Comparison of ENCODE assay signal across 12 mouse cellular contexts in the genomic region with DNA sequence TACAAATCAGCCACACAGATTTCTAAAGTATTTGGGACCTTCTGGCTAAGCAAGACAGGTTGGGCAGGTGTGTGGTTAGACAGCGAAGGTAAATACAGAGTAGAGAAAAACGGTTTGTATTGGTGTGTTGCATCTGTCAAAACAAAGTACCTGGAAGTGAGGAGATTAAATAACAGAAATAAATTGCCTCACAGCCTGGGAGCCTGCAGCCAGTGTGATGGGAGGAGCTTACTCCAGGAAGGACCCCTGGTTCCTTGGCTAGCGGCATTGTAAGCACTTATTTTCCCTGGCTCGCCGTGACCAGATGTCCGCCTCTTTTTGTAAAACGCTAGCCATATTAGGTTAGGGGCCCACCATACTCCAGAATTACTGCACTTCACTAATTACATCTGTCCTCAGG. TPM values are rescaled to one million over a fixed set of nuclear protein-coding genes. Genes with fewer than 3 reads are reported as not detected.
DNase-seq lines count a peak whose midpoint lies in the region; ATAC-seq and TF ChIP-seq lines count a peak whose summit lies in the region.
"Had no signal": no experiment of that assay in that cellular context is flagged by ENCODE, and none has a peak within 500 bp of the region (broad histone marks: within the 10 kb centered on the region; RNA-seq: fewer than 3 reads in every experiment).

No protein-coding gene starts in this region.

- H3K4me2 ChIP-seq in forebrain, embryonic 13.5 days, result peak overlapping the region; percentile 92
- H3K4me2 ChIP-seq in embryonic facial prominence, embryonic 14.5 days (ENCODE audit: low read depth, low read length), result no peak overlapping the region
- peak overlapping the region; percentile 97 for H3K4me2 ChIP-seq in intestine, postnatal 0 days (replicated peaks; ENCODE audit: low read depth)
- peak overlapping the region; percentile 0; the same call in 1 of the 2 replicates for H3K4me2 ChIP-seq in neural tube, embryonic 11.5 days (ENCODE audit: low read depth)

- no peak for DNase-seq in forebrain, embryonic 10.5 days (ENCODE audit: extremely low spot score, low spot score)
- DNase-seq in embryonic facial prominence, embryonic 14.5 days (ENCODE audit: low spot score), result peak; percentile 64
- peak; percentile 30 for DNase-seq in neural tube, embryonic 11.5 days (ENCODE audit: low spot score)
- no peak for DNase-seq in thymus, postnatal 0 days (ENCODE audit: low spot score)
- no peak for DNase-seq in spleen, postnatal 36 days (ENCODE audit: low spot score in 2 of 2)
- no peak for DNase-seq in c-Kit-positive CD71-positive TER-119-positive erythroid progenitor cells, embryonic 14.5 days (ENCODE audit: low spot score)

- TF ChIP-seq CTCF in intestine, postnatal 0 days (IDR thresholded peaks at IDR 0.05; ENCODE audit: low read depth), result no peak

- ATAC-seq in forebrain, embryonic 13.5 days, result no peak; the same call in 1 of the 2 replicates
- peak; percentile 56 for ATAC-seq in embryonic facial prominence, embryonic 14.5 days (ENCODE audit: low read depth)
- no peak for ATAC-seq in intestine, postnatal 0 days
- ATAC-seq in neural tube, embryonic 11.5 days (ENCODE audit: insufficient read depth, low FRiP score, low TSS enrichment), result no peak
- ATAC-seq: inflammation-experienced regulatory T-cells, adult 6 months had no signal

- H3K27me3 ChIP-seq in forebrain, embryonic 13.5 days, result no peaks in the 10 kb centered on the region
- H3K27me3 ChIP-seq in forebrain, embryonic 10.5 days (ENCODE audit: poor library complexity, severe bottlenecking), result peaks cover 76% of the 10 kb centered on the region
- no peaks in the 10 kb centered on the region; the same call in 1 of the 2 replicates for H3K27me3 ChIP-seq in embryonic facial prominence, embryonic 14.5 days (replicated peaks; ENCODE audit: control insufficient read depth, insufficient read depth, low read length)
- no peaks in the 10 kb centered on the region for H3K27me3 ChIP-seq in intestine, postnatal 0 days (replicated peaks; ENCODE audit: control insufficient read depth, insufficient read depth, low read length)
- H3K27me3 ChIP-seq in neural tube, embryonic 11.5 days (ENCODE audit: control insufficient read depth, insufficient read depth, low read length), result no peaks in the 10 kb centered on the region
- H3K27me3 ChIP-seq: embryonic facial prominence, embryonic 15.5 days had no signal

- H3K4me1 ChIP-seq in forebrain, embryonic 13.5 days, result peaks cover 80% of the 10 kb centered on the region
- peaks cover 61% of the 10 kb centered on the region for H3K4me1 ChIP-seq in forebrain, embryonic 10.5 days
- H3K4me1 ChIP-seq in embryonic facial prominence, embryonic 14.5 days (ENCODE audit: control insufficient read depth, insufficient read depth, low read length), result peaks cover 11% of the 10 kb centered on the region
- H3K4me1 ChIP-seq in intestine, postnatal 0 days (replicated peaks; ENCODE audit: control insufficient read depth, insufficient read depth, low read length), result 0 out of 2 replicates have a peak, but pooled peaks cover 6% of the 10 kb centered on the region
- H3K4me1 ChIP-seq in neural tube, embryonic 11.5 days (ENCODE audit: control insufficient read depth, insufficient read depth, low read length), result peaks cover 45% of the 10 kb centered on the region

- H3K9ac ChIP-seq in forebrain, embryonic 13.5 days, result peak overlapping the region; percentile 96; the same call in 1 of the 2 replicates
- H3K9ac ChIP-seq in embryonic facial prominence, embryonic 14.5 days (ENCODE audit: low read depth, low read length), result no peak overlapping the region
- no peak overlapping the region for H3K9ac ChIP-seq in intestine, postnatal 0 days (ENCODE audit: low read depth, low read length)
- H3K9ac ChIP-seq in neural tube, embryonic 11.5 days (ENCODE audit: low read length), result no peak overlapping the region
- H3K9ac ChIP-seq: embryonic facial prominence, embryonic 15.5 days; liver, embryonic 14.5 days had no signal

- no peaks in the 10 kb centered on the region for H3K9me3 ChIP-seq in forebrain, embryonic 13.5 days (replicated peaks)
- H3K9me3 ChIP-seq in forebrain, embryonic 10.5 days, result no peaks in the 10 kb centered on the region
- H3K9me3 ChIP-seq in embryonic facial prominence, embryonic 14.5 days (ENCODE audit: control insufficient read depth, low read length), result no peaks in the 10 kb centered on the region
- H3K9me3 ChIP-seq in intestine, postnatal 0 days (ENCODE audit: control insufficient read depth), result no peaks in the 10 kb centered on the region
- no peaks in the 10 kb centered on the region for H3K9me3 ChIP-seq in neural tube, embryonic 11.5 days (ENCODE audit: control insufficient read depth, low read length)
- H3K9me3 ChIP-seq: embryonic facial prominence, embryonic 15.5 days; megakaryocyte, embryonic 14.5 days had no signal

- 20% methylated on average over 7 of the region's 7 CpGs for WGBS in forebrain, embryonic 13.5 days
- 18% methylated on average over 7 of the region's 7 CpGs for WGBS in forebrain, embryonic 10.5 days
- 24% methylated on average over 7 of the region's 7 CpGs for WGBS in embryonic facial prominence, embryonic 14.5 days
- 41% methylated on average over 7 of the region's 7 CpGs for whole genome bisulfite sequencing in intestine, postnatal 0 days
- 8% methylated on average over 7 of the region's 7 CpGs for WGBS in neural tube, embryonic 11.5 days

- H3K27ac ChIP-seq in forebrain, embryonic 13.5 days, result peak overlapping the region; percentile 93
- no peak overlapping the region for H3K27ac ChIP-seq in forebrain, embryonic 10.5 days
- H3K27ac ChIP-seq in embryonic facial prominence, embryonic 14.5 days (replicated peaks; ENCODE audit: low read depth, low read length), result no peak overlapping the region
- peak overlapping the region; percentile 17; the same call in 1 of the 2 replicates for H3K27ac ChIP-seq in intestine, postnatal 0 days (ENCODE audit: low read depth, low read length)
- peak overlapping the region; percentile 93; the same call in 1 of the 2 replicates for H3K27ac ChIP-seq in neural tube, embryonic 11.5 days (ENCODE audit: low read depth, low read length)
- H3K27ac ChIP-seq: liver, embryonic 14.5 days had no signal

- no peaks in the 10 kb centered on the region for H3K36me3 ChIP-seq in forebrain, embryonic 13.5 days (ENCODE audit: poor library complexity, severe bottlenecking)
- no peaks in the 10 kb centered on the region for H3K36me3 ChIP-seq in forebrain, embryonic 10.5 days (replicated peaks)
- no peaks in the 10 kb centered on the region for H3K36me3 ChIP-seq in embryonic facial prominence, embryonic 14.5 days (ENCODE audit: control insufficient read depth, insufficient read depth, low read length)
- no peaks in the 10 kb centered on the region for H3K36me3 ChIP-seq in intestine, postnatal 0 days (ENCODE audit: control insufficient read depth, insufficient read depth)
- H3K36me3 ChIP-seq in neural tube, embryonic 11.5 days (ENCODE audit: control insufficient read depth, insufficient read depth, low read length), result no peaks in the 10 kb centered on the region
- H3K36me3 ChIP-seq: embryonic facial prominence, embryonic 15.5 days had no signal

- no peak overlapping the region for H3K4me3 ChIP-seq in forebrain, embryonic 13.5 days
- H3K4me3 ChIP-seq in forebrain, embryonic 10.5 days, result no peak overlapping the region
- H3K4me3 ChIP-seq in embryonic facial prominence, embryonic 14.5 days (ENCODE audit: low read depth, low read length), result no peak overlapping the region
- H3K4me3 ChIP-seq in intestine, postnatal 0 days (ENCODE audit: low read depth, low read length), result no peak overlapping the region
- no peak overlapping the region for H3K4me3 ChIP-seq in neural tube, embryonic 11.5 days (ENCODE audit: low read depth, low read length)
- H3K4me3 ChIP-seq: megakaryocyte, embryonic 14.5 days had no signal

RNA-seq across cellular contexts. Expression of gene Trim2, which starts 45.8 kb away (rescaled TPM):
- polyA plus RNA-seq in forebrain, embryonic 13.5 days (2015; fragmentation: Nextera tagmentation; extraction: Ambion mirVana), result 130 and 138 TPM in 2 replicates
- polyA plus RNA-seq in forebrain, embryonic 10.5 days (2016; fragmentation: Nextera tagmentation; extraction: Ambion mirVana), result 32.1 and 36.4 TPM in 2 replicates
- polyA plus RNA-seq in embryonic facial prominence, embryonic 14.5 days (2014; fragmentation: Nextera tagmentation; extraction: Ambion mirVana), result 24.9 and 26.7 TPM in 2 replicates
- 21.2 and 22.5 TPM in 2 replicates for polyA plus RNA-seq in intestine, postnatal 0 days (2015; fragmentation: Nextera tagmentation; extraction: Ambion mirVana)
- 107 and 115 TPM in 2 replicates for polyA plus RNA-seq in neural tube, embryonic 11.5 days (2014; fragmentation: Nextera tagmentation; extraction: Ambion mirVana)
- 1.3 and 1.9 TPM in 2 replicates for polyA plus RNA-seq in thymus, postnatal 0 days (2015; fragmentation: Nextera tagmentation; extraction: Ambion mirVana)

Comparison
In these comparisons a context has a peak if more than half of its experiments do, and no peak if none do; other contexts are left out.
1. H3K27ac ChIP-seq: peak in forebrain, embryonic 13.5 days (single experiment), intestine, postnatal 0 days (single experiment) and neural tube, embryonic 11.5 days (single experiment); none in forebrain, embryonic 10.5 days (single experiment) and embryonic facial prominence, embryonic 14.5 days (single experiment).
2. DNase-seq: peak in embryonic facial prominence, embryonic 14.5 days (single experiment) and neural tube, embryonic 11.5 days (single experiment); none in forebrain, embryonic 10.5 days (single experiment), thymus, postnatal 0 days (single experiment), spleen, postnatal 36 days (0 of 2) and c-Kit-positive CD71-positive TER-119-positive erythroid progenitor cells, embryonic 14.5 days (single experiment).